Mouse (Mus musculus): Measurements from ENCODE around the gene Timm8a2. TPM values are rescaled to one million over a fixed set of nuclear protein-coding genes. Genes with fewer than 3 reads are reported as not detected.

Timm8a2 gene
- polyA plus RNA-seq, 1 experiment from 2014 or later = not detected

GRCm38 (mm10) chr14:122081308-122081707, 46.8 kb downstream of the Timm8a2 start:
- DNase-seq (ENCODE audit: low spot score) (no peak), ATAC-seq (replicated peaks; ENCODE audit: low FRiP score, low TSS enrichment, low read depth) (peak; percentile 86)
- 15% methylated on average over 3 of the region's 3 CpGs for whole genome bisulfite sequencing
- H3K4me2 ChIP-seq (ENCODE audit: low read length) = no peak overlapping the region
- H3K4me3 ChIP-seq (ENCODE audit: low read depth, low read length) = no peak overlapping the region
- no peaks in the 10 kb centered on the region for H3K27me3 ChIP-seq (replicated peaks; ENCODE audit: control insufficient read depth, insufficient read depth, low read length)
- no peaks in the 10 kb centered on the region for H3K36me3 ChIP-seq (ENCODE audit: control insufficient read depth, insufficient read depth, low read length)
- peak overlapping the region; percentile 30; the same call in 1 of the 2 replicates for H3K27ac ChIP-seq (ENCODE audit: low read depth)
- peaks cover 5% of the 10 kb centered on the region; the same call in 1 of the 2 replicates for H3K9me3 ChIP-seq (ENCODE audit: control insufficient read depth, low read length)
- H3K9ac ChIP-seq (ENCODE audit: low read length) = no peak overlapping the region
- H3K4me1 ChIP-seq (replicated peaks; ENCODE audit: control insufficient read depth, insufficient read depth, low read length) = no peaks in the 10 kb centered on the region

- Histone ChIP-seq H3K4me2 (ENCODE audit: low read length) (no peak overlapping the region), H3K4me1 (replicated peaks; ENCODE audit: control insufficient read depth, insufficient read depth, low read length) (no peaks in the 10 kb centered on the region), H3K27ac (ENCODE audit: low read depth) (no peak overlapping the region), H3K4me3 (ENCODE audit: low read depth, low read length) (no peak overlapping the region), H3K27me3 (replicated peaks; ENCODE audit: control insufficient read depth, insufficient read depth, low read length) (no peaks in the 10 kb centered on the region), H3K36me3 (ENCODE audit: control insufficient read depth, insufficient read depth, low read length) (no peaks in the 10 kb centered on the region), H3K9me3 (ENCODE audit: control insufficient read depth, low read length) (peaks cover 5% of the 10 kb centered on the region; the same call in 1 of the 2 replicates), H3K9ac (ENCODE audit: low read length) (no peak overlapping the region)
- no peak for DNase-seq (ENCODE audit: low spot score)
- WGBS = 83% methylated on average over 7 of the region's 7 CpGs
- ATAC-seq (replicated peaks; ENCODE audit: low FRiP score, low TSS enrichment, low read depth) = no peak
Measured at GRCm38 (mm10) chr14:122083499-122083898, 49.0 kb downstream of the Timm8a2 start.

- no peak for ATAC-seq (replicated peaks; ENCODE audit: low FRiP score, low TSS enrichment, low read depth)
- no peak overlapping the region for H3K27ac ChIP-seq (ENCODE audit: low read depth)
- no peaks in the 10 kb centered on the region for H3K27me3 ChIP-seq (replicated peaks; ENCODE audit: control insufficient read depth, insufficient read depth, low read length)
- H3K9ac ChIP-seq (ENCODE audit: low read length) = no peak overlapping the region
- no peak overlapping the region for H3K4me3 ChIP-seq (ENCODE audit: low read depth, low read length)
- no peak overlapping the region for H3K4me2 ChIP-seq (ENCODE audit: low read length)
- no peaks in the 10 kb centered on the region for H3K36me3 ChIP-seq (ENCODE audit: control insufficient read depth, insufficient read depth, low read length)
- DNase-seq (ENCODE audit: low spot score) = no peak
- H3K9me3 ChIP-seq (ENCODE audit: control insufficient read depth, low read length) = peaks cover 5% of the 10 kb centered on the region; the same call in 1 of the 2 replicates
- H3K4me1 ChIP-seq (replicated peaks; ENCODE audit: control insufficient read depth, insufficient read depth, low read length) = no peaks in the 10 kb centered on the region
- WGBS = 76% methylated on average over 5 of the region's 5 CpGs
Measured at GRCm38 (mm10) chr14:122087956-122088355, 53.5 kb downstream of the Timm8a2 start.

Other genes starting within 250 kb of the Timm8a2 start
- 34.8 and 42.7 TPM in 2 replicates for gene Dock9, start 236.8 kb upstream of the Timm8a2 start, polyA plus RNA-seq (2014; fragmentation: Nextera tagmentation; extraction: Ambion mirVana)
- gene Ubac2, start 156.1 kb upstream of the Timm8a2 start, polyA plus RNA-seq (2014; fragmentation: Nextera tagmentation; extraction: Ambion mirVana) = 67.5 and 72.4 TPM in 2 replicates
- gene Gpr18, start 118.9 kb upstream of the Timm8a2 start, polyA plus RNA-seq (2014; fragmentation: Nextera tagmentation; extraction: Ambion mirVana) = 0.23 and 0.62 TPM in 2 replicates
- 3.4 and 4.7 TPM in 2 replicates for gene Gpr183, start 69.5 kb upstream of the Timm8a2 start, polyA plus RNA-seq (2014; fragmentation: Nextera tagmentation; extraction: Ambion mirVana)
- gene Tm9sf2, start 72.4 kb downstream of the Timm8a2 start, polyA plus RNA-seq (2014; fragmentation: Nextera tagmentation; extraction: Ambion mirVana) = 191 and 195 TPM in 2 replicates
- 31.5 and 31.8 TPM in 2 replicates for gene Clybl, start 147.0 kb downstream of the Timm8a2 start, polyA plus RNA-seq (2014; fragmentation: Nextera tagmentation; extraction: Ambion mirVana)

Data from intestine, embryonic 14.5 days (tissue).